Mouse (Mus musculus) thymus, adult 2 months (tissue): ENCODE data around the gene Gm10282.

Experiments
- CTCF ChIP-seq: fragments of 200-500 bp; IDR thresholded peaks from 2 replicates; pipeline ENCODE4 v1.5.1; 2012; ENCODE audit warnings: mild to moderate bottlenecking, control low read depth, low read length, moderate library complexity, borderline replicate concordance; ENCODE audit not compliant: control insufficient read depth, poor library complexity, insufficient read depth; ENCODE audit errors: extremely low read depth
- POLR2A ChIP-seq: fragments of 200-500 bp; IDR thresholded peaks from 2 replicates; pipeline ENCODE4 v1.6.1; 2012; ENCODE audit warnings: mild to moderate bottlenecking, low read length, control low read depth, moderate library complexity; ENCODE audit not compliant: control insufficient read depth, poor library complexity, insufficient read depth; ENCODE audit errors: extremely low read depth

DNA sequence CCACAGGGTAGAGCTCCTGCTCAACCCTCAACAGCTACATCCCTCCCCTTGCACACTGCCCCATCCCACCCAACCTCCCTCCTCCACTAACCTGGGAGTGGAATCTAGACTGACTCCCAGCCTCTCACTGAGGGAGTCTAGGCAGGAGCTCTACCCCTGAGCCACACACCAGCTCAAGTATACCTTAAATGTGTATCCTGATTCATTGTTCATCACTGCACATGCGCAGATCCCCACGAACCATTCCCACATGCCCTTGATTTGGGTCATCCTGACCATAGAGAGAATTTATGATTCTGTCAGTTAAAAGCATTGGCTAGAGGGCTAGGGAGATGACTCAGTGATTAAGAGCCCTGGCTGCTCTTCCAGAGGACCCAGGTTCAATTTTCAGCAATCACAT is 42.3 kb downstream of the Gm10282 start:
- TF ChIP-seq CTCF = no peak
- no peak for TF ChIP-seq POLR2A
